Mouse (Mus musculus): ENCODE measurements around the gene Lrrc66.
"Not testable (repeated sequence)": the region's sequence is repeated elsewhere in the genome, so short reads cannot be mapped to it uniquely, and the experiment has no call there.

Lrrc66 gene

DNA sequence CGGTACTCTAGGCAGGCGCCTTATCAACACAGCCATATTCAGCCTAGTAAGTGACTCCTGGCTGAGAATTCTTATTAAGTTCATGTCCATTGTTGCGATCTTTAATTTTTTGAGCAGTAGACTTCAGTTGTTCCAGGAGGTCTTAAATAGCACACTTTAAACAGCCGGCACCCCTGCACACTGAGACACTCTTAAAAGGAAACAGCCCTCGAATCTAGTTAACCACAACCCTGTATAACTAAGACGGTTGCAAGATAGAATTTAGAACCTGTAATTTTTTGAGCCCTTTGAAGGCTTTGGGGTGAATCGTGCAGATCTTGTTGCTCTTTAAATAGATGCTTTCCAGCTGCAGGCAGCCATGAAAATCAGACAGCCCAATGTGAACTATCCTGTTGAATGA lies 17.1 kb downstream of the Lrrc66 start:
- DNase-seq (ENCODE audit: low read depth in 1 of 2, low spot score in 2 of 2): no peak

- DNase-seq (ENCODE audit: low read depth in 1 of 2, low spot score in 2 of 2): no peak
These were observed 19.0 kb downstream of the Lrrc66 start for GRCm38 (mm10) chr5:73613296-73613695.

- DNase-seq (ENCODE audit: low read depth in 1 of 2, low spot score in 2 of 2): no peak
These were observed 21.3 kb downstream of the Lrrc66 start for GRCm38 (mm10) chr5:73611071-73611470.

DNA sequence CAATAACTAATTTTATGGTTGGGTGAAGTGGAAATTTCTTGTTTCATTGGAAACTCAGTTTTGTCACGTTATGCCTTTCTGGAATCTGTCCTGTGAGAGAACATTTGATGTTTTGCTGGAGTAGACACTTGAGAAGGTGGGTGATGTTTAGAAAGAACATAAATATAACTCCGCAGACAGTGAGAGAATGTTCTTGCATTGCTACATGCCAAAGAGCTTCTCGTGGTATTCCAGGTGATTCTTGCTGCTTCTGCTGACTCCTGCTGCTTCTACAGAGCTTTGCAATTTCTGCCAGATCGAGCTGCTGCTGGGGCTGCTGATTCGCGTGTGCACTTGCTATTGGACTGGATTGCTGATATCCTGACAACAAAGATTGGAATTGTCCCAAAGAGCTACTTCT lies 27.4 kb downstream of the Lrrc66 start:
- no peak for DNase-seq (ENCODE audit: low read depth in 1 of 2, low spot score in 2 of 2)

GRCm38 (mm10) chr5:73604542-73604941 lies 27.8 kb downstream of the Lrrc66 start:
- no peak for DNase-seq (ENCODE audit: low read depth in 1 of 2, low spot score in 2 of 2)

GRCm38 (mm10) chr5:73602865-73603264 lies 29.5 kb downstream of the Lrrc66 start:
- DNase-seq (ENCODE audit: low read depth in 1 of 2, low spot score in 2 of 2): no peak

DNA sequence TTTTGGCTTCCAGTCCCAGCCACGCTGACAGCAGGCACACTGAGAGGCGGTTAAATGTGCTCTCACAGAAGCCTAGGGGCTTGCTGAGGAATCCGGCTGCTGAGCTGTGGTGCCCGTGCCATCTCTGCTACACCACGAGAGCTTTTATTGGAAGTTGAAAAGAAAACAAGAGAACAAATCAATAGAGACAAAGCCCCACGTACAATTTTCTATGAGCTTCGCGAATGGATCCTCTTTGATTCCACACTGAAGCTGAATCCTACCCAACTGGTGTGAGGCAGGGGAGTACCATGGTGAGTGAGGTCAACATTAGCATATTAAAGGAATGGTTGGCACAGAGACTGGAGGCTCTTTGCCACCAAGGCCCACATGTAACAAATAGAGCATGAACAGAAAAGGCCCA lies 31.0 kb downstream of the Lrrc66 start:
- no peak for DNase-seq (ENCODE audit: low read depth in 1 of 2, low spot score in 2 of 2)

GRCm38 (mm10) chr5:73599991-73600390 lies 32.3 kb downstream of the Lrrc66 start:
- DNase-seq (ENCODE audit: low read depth in 1 of 2, low spot score in 2 of 2): no peak

- no peak for DNase-seq (ENCODE audit: low read depth in 1 of 2, low spot score in 2 of 2)
These were observed 33.2 kb downstream of the Lrrc66 start for GRCm38 (mm10) chr5:73598943-73599695.

DNA sequence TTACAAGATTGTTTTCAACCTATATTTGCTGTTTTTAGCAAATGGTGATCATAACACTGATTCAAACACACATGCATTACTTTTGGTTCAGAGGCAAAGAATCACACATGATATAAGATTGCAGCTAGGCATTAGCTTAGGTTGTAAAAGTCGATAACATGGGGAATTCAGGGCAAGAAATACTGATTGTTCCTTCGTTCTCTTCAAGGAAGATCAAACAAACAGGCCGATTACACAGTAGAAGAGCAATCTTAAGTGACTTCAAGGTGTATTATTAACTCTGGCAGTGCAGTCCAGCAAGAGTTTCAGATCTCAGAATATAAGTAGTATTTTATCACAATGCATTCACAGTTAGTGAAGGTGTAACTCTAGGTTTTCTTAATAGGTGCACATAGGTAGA lies 45.2 kb downstream of the Lrrc66 start:
- no peak for DNase-seq (ENCODE audit: low read depth in 1 of 2, low spot score in 2 of 2)

- DNase-seq (ENCODE audit: low read depth in 1 of 2, low spot score in 2 of 2): no peak
These were observed 45.7 kb downstream of the Lrrc66 start for GRCm38 (mm10) chr5:73586597-73586996.

- DNase-seq (ENCODE audit: low read depth in 1 of 2, low spot score in 2 of 2): no peak
These were observed 46.9 kb downstream of the Lrrc66 start for GRCm38 (mm10) chr5:73585212-73586115.

- DNase-seq (ENCODE audit: low read depth in 1 of 2, low spot score in 2 of 2): not testable (repeated sequence)
These were observed 48.3 kb downstream of the Lrrc66 start for GRCm38 (mm10) chr5:73584011-73584410.

GRCm38 (mm10) chr5:73578131-73578530 lies 54.2 kb downstream of the Lrrc66 start:
- DNase-seq (ENCODE audit: low read depth in 1 of 2, low spot score in 2 of 2): no peak

DNA sequence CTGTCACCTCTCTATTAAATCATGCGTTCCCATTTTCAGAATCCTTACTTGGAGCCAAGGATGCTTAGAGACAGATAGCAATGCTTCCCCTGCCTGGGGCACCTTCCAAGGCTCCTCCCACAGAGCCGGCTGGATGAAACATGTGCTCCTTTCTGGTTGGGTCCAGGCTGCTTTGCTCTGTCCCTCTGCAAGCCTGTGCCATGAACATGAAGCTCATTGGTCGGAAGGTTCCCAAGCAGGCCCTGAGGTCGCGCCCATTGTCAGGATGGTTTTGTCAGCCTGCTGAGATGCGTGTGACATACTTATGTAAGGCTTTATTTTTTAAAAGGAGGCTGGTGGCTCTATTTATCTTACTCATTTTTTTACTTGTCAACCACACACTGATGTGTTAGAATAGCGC lies 55.6 kb downstream of the Lrrc66 start:
- no peak for DNase-seq (ENCODE audit: low read depth in 1 of 2, low spot score in 2 of 2)

DNA sequence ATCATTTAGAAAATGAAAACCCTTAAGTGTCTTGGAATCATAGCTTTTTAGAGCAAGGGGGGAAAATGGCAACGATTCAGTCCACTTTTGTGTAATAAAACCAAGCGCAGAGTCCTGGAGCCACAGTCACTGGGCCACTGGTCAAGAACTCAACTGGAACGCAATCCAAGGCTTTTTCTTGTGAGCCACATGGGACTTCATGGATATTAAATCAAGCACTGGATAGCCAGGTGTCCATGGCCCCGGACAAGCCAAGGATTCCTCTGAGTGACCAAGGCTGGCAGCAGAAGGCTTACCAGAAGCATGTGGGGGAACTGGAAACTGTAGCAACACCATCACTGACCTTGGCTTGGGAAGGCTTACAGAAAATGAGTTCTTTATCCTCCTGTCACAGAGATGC lies 57.7 kb downstream of the Lrrc66 start:
- no peak for DNase-seq (ENCODE audit: low read depth in 1 of 2, low spot score in 2 of 2)

- DNase-seq (ENCODE audit: low read depth in 1 of 2, low spot score in 2 of 2): no peak
These were observed 58.5 kb downstream of the Lrrc66 start for GRCm38 (mm10) chr5:73573789-73574188.

GRCm38 (mm10) chr5:73572846-73573245 lies 59.5 kb downstream of the Lrrc66 start:
- no peak for DNase-seq (ENCODE audit: low read depth in 1 of 2, low spot score in 2 of 2)

GRCm38 (mm10) chr5:73571395-73572156 lies 60.8 kb downstream of the Lrrc66 start:
- DNase-seq (ENCODE audit: low read depth in 1 of 2, low spot score in 2 of 2): no peak

DNA sequence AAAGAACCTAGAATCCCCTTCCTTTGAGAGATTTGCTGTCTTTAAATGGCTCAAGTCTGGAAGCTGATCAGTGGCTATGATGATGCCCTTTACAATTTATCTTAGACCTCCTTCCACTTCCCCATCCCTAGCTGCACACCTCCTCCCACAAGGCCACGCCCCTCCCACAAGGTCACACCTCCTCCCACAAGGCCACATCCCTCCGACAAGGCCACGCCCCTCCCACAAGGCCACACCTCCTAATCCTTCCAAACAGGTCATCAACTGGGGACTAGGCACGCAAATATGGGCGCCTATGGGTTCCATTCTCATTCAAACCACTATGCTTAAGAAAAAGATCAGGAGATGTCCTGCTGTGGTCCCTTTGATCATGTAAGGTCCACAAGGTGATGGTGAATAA lies 63.1 kb downstream of the Lrrc66 start:
- DNase-seq (ENCODE audit: low read depth in 1 of 2, low spot score in 2 of 2): no peak

DNA sequence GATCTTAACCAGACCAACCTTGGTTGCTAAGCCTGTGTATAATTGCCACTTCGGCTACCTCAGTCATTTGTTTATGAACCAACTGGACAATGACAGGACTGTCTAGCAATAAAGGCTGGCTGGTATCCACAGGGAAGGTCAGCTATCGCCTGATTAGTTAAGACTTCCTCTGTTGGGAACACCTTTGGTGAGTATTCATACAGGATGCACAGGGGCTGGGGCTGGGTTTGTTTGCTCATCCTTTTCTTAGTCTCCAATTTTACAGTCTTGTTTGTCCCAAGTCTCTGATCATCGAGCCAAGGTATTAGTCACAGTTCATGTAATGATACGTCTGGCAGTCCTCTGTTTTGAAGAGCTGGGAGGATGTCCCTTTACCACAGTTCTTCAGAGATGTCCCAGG lies 65.4 kb downstream of the Lrrc66 start:
- no peak for DNase-seq (ENCODE audit: low read depth in 1 of 2, low spot score in 2 of 2)

- no peak for DNase-seq (ENCODE audit: low read depth in 1 of 2, low spot score in 2 of 2)
These were observed 66.2 kb downstream of the Lrrc66 start for GRCm38 (mm10) chr5:73566119-73566518.

Data from monocyte, adult 2 months (primary cell).